Mouse (Mus musculus): ENCODE measurements around the gene Ccdc174. TPM values are rescaled to one million over a fixed set of nuclear protein-coding genes. Genes with fewer than 3 reads are reported as not detected.
"Not testable (repeated sequence)": the region's sequence is repeated elsewhere in the genome, so short reads cannot be mapped to it uniquely, and the experiment has no call there.

Ccdc174 gene
- total and polyA plus RNA-seq, 3 experiments = 2.8 to 10.1 (median 9.0) TPM

DNA sequence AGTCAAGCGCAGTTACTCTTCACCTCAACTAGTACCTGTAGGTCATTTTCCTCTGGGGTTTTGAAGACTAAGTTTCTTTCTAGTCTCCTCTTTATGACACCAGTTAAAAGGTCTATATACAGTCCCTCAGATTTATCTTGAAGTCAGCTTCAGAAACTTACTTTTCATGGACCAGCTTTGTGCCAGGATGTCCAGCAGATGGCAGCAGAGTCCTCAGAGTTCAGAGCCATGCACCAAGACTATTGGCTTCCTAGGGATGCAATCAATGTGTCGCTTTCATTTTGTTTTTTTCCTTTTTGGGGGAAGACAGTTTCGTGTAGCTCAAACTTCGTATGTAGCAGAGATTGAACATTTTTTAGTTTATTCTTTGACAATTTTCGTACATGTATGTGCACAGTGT is 23.7 kb downstream of the Ccdc174 start:
- Histone ChIP-seq H3K27me3 (ENCODE audit: control insufficient read depth, insufficient read depth, low read length) (no peaks in the 10 kb centered on the region; the same call in 1 of the 2 replicates), H3K9ac (ENCODE audit: low read depth, low read length) (no peak overlapping the region), H3K36me3 (ENCODE audit: control insufficient read depth, insufficient read depth, low read length) (peaks cover 5% of the 10 kb centered on the region), H3K4me3 (no peak overlapping the region), H3K4me1 (ENCODE audit: control insufficient read depth, insufficient read depth, low read length) (no peaks in the 10 kb centered on the region; the same call in 1 of the 2 replicates), H3K79me2 (replicated peaks; ENCODE audit: control insufficient read depth, insufficient read depth, low read length) (no peaks in the 10 kb centered on the region), H3K27ac (no peak overlapping the region)
- intact Hi-C loops (cut with DNase I) = loop anchor here (1.0 to 10.0 kb wide), 4 partner anchors 56 to 367 kb away; partner anchors contain the start of gene Mrps25
- TF ChIP-seq POLR2A (IDR thresholded peaks at IDR 0.05; ENCODE audit: insufficient read depth, low read depth, low read length) (0 out of 2 replicates have a peak, but pooled peaks have one; percentile 13), EP300 (IDR thresholded peaks at IDR 0.05; ENCODE audit: insufficient read depth, low read depth, low read length) (peak; percentile 96), CTCF (IDR thresholded peaks at IDR 0.05) (peak; percentile 93)
- 23% methylated on average over 5 of the region's 5 CpGs for WGBS
- DNase-seq = peak; percentile 66 to 78

DNA sequence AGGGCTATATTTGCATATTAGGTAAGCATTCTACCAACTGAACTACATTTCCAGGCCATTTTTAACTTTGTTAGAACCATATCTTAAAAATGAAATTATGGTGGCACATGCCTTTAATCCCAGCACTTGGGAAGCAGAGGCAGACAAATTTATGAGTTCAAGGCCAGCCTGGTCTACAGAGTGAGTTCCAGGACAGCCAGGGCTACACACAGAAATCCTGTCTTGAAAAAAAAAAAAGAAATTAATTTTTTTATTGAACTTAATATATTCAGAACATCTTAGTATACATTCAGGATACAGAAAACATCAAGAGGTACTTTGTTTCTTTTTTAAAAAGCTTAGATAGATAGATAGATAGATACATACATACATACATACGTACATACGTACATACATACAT is 24.7 kb downstream of the Ccdc174 start, which contains the start of gene 4930590J08Rik:
4930590J08Rik (plus strand) TSS at position 301 of the 400 bp plus-strand sequence.
- H3K9ac ChIP-seq (ENCODE audit: low read depth, low read length); H3K79me2 ChIP-seq (replicated peaks; ENCODE audit: control insufficient read depth, insufficient read depth, low read length); H3K4me3 ChIP-seq; DNase-seq; H3K4me1 ChIP-seq (ENCODE audit: control insufficient read depth, insufficient read depth, low read length); H3K27me3 ChIP-seq (ENCODE audit: control insufficient read depth, insufficient read depth, low read length); H3K36me3 ChIP-seq (ENCODE audit: control insufficient read depth, insufficient read depth, low read length); H3K27ac ChIP-seq: not testable (repeated sequence)
- WGBS = 99% methylated on average over 2 of the region's 2 CpGs
- intact Hi-C loops (cut with DNase I) = loop anchor here (5.0 to 10.0 kb wide), 2 partner anchors 55 to 282 kb away; partner anchors contain the start of gene Mrps25

DNA sequence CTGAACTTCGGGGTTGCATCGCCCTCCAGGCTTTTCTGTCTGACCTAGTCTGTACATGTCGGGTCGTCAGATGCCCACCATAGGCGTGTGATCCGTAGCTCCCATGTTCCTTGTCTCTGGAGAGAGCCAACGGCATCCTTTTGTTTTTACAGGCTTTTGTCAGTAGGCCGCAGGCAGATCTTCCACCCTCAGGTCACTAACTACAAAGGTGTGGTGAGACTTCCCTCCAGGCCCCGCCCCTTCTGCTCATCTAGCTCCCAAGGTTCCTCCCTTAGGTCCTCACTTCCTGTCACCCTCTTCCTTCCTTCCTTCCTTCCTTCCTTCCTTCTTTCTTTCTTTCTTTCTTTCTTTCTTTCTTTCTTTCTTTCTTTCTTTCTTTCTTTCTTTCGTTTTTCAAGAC is 36.2 kb downstream of the Ccdc174 start:
- Histone ChIP-seq H3K4me3 (no peak overlapping the region), H3K79me2 (replicated peaks; ENCODE audit: control insufficient read depth, insufficient read depth, low read length) (no peaks in the 10 kb centered on the region), H3K27ac (no peak overlapping the region), H3K4me1 (ENCODE audit: control insufficient read depth, insufficient read depth, low read length) (no peaks in the 10 kb centered on the region), H3K27me3 (ENCODE audit: control insufficient read depth, insufficient read depth, low read length) (no peaks in the 10 kb centered on the region), H3K36me3 (ENCODE audit: control insufficient read depth, insufficient read depth, low read length) (no peaks in the 10 kb centered on the region), H3K9ac (ENCODE audit: low read depth, low read length) (no peak overlapping the region)
- intact Hi-C loops (cut with DNase I) = no loop called here
- WGBS = 85% methylated on average over 10 of the region's 10 CpGs
- DNase-seq = no peak
- TF ChIP-seq POLR2A (IDR thresholded peaks at IDR 0.05; ENCODE audit: insufficient read depth, low read depth, low read length) = no peak
- TF ChIP-seq EP300 (IDR thresholded peaks at IDR 0.05; ENCODE audit: insufficient read depth, low read depth, low read length) = no peak
- TF ChIP-seq CTCF (IDR thresholded peaks at IDR 0.05) = no peak

DNA sequence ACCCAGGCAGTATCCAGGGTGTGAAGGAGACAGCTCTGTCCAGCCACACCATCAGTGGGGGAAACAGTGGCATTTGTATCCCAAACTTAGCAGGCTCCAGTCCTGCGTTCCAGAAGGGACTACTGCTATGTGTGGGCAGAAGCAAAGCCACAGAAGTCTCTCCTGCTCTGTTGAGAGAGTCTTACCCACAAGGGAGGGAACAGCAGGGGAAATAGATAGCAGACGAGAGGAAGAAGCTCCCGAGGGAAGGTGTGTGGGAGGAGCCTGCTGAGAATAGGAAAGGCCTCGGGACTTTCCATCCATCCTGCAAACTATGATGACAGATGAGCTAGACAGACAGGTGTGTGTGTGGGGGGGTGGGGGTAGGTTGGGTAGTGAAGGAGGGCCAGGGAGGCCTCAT is 39.4 kb downstream of the Ccdc174 start:
- Histone ChIP-seq H3K4me1 (ENCODE audit: control insufficient read depth, insufficient read depth, low read length) (no peaks in the 10 kb centered on the region), H3K9ac (ENCODE audit: low read depth, low read length) (no peak overlapping the region), H3K4me3 (no peak overlapping the region), H3K27me3 (ENCODE audit: control insufficient read depth, insufficient read depth, low read length) (no peaks in the 10 kb centered on the region), H3K36me3 (ENCODE audit: control insufficient read depth, insufficient read depth, low read length) (no peaks in the 10 kb centered on the region), H3K27ac (no peak overlapping the region), H3K79me2 (replicated peaks; ENCODE audit: control insufficient read depth, insufficient read depth, low read length) (no peaks in the 10 kb centered on the region)
- no peak for DNase-seq
- TF ChIP-seq POLR2A (IDR thresholded peaks at IDR 0.05; ENCODE audit: insufficient read depth, low read depth, low read length) = no peak
- no peak for TF ChIP-seq EP300 (IDR thresholded peaks at IDR 0.05; ENCODE audit: insufficient read depth, low read depth, low read length)
- TF ChIP-seq CTCF (IDR thresholded peaks at IDR 0.05) = no peak
- intact Hi-C loops (cut with DNase I) = no loop called here
- WGBS = 25% methylated on average over 4 of the region's 4 CpGs

DNA sequence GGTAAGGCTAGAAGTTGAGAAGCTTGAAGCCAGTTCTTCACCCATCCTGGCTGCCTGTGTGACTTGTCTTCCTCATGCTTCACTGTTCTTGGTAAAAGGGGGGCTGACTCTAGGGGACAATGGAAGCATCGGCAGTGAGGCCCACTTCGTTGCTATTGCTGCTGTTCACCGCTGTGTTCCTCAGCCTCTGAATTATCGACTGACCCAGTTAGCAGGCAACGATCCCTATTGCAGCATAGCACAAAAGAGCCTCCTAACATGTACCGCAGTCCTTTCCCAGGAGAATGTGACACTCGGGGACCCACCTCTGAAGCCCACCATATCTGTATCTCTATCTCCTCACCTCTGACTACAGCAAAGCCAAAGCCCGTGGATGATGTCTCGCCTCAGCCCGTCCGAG is 39.9 kb downstream of the Ccdc174 start:
- intact Hi-C loops (cut with DNase I) = no loop called here
- no peak for DNase-seq
- H3K4me3 ChIP-seq = no peak overlapping the region
- no peaks in the 10 kb centered on the region for H3K27me3 ChIP-seq (ENCODE audit: control insufficient read depth, insufficient read depth, low read length)
- no peaks in the 10 kb centered on the region for H3K36me3 ChIP-seq (ENCODE audit: control insufficient read depth, insufficient read depth, low read length)
- no peaks in the 10 kb centered on the region for H3K4me1 ChIP-seq (ENCODE audit: control insufficient read depth, insufficient read depth, low read length)
- no peak overlapping the region for H3K9ac ChIP-seq (ENCODE audit: low read depth, low read length)
- TF ChIP-seq POLR2A (IDR thresholded peaks at IDR 0.05; ENCODE audit: insufficient read depth, low read depth, low read length) (no peak), CTCF (IDR thresholded peaks at IDR 0.05) (no peak), EP300 (IDR thresholded peaks at IDR 0.05; ENCODE audit: insufficient read depth, low read depth, low read length) (no peak)
- WGBS = 84% methylated on average over 11 of the region's 11 CpGs
- no peaks in the 10 kb centered on the region for H3K79me2 ChIP-seq (replicated peaks; ENCODE audit: control insufficient read depth, insufficient read depth, low read length)
- no peak overlapping the region for H3K27ac ChIP-seq

DNA sequence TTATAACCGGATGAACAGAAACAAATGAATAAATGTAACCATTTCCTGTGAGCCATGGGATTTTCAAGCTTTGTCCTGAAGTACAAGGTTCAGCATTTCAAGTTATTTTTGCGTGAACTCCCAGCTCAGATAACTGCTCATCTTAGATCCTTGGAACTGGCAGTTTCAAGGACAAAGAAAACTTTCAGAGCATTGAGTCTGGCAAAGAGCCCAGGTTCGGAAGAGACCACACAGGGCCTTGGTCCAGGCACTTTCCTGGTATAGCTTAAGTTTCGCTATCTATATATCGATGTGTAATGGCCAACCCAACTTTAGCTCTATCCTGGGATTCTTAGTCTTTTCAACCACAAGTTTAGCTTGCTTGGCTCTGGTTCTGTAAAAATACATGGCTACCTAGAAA is 53.4 kb downstream of the Ccdc174 start:
- Histone ChIP-seq H3K36me3 (ENCODE audit: control insufficient read depth, insufficient read depth, low read length) (no peaks in the 10 kb centered on the region), H3K27me3 (ENCODE audit: control insufficient read depth, insufficient read depth, low read length) (no peaks in the 10 kb centered on the region), H3K4me3 (no peak overlapping the region), H3K4me1 (ENCODE audit: control insufficient read depth, insufficient read depth, low read length) (no peaks in the 10 kb centered on the region), H3K79me2 (replicated peaks; ENCODE audit: control insufficient read depth, insufficient read depth, low read length) (no peaks in the 10 kb centered on the region), H3K9ac (ENCODE audit: low read depth, low read length) (no peak overlapping the region), H3K27ac (no peak overlapping the region)
- TF ChIP-seq EP300 (IDR thresholded peaks at IDR 0.05; ENCODE audit: insufficient read depth, low read depth, low read length) (no peak), CTCF (IDR thresholded peaks at IDR 0.05) (no peak), POLR2A (IDR thresholded peaks at IDR 0.05; ENCODE audit: insufficient read depth, low read depth, low read length) (no peak)
- intact Hi-C loops (cut with DNase I) = no loop called here
- no peak for DNase-seq
- 42% methylated on average over 5 of the region's 5 CpGs for WGBS
